Mouse (Mus musculus): ENCODE measurements around the gene Kcnq1.

DNA sequence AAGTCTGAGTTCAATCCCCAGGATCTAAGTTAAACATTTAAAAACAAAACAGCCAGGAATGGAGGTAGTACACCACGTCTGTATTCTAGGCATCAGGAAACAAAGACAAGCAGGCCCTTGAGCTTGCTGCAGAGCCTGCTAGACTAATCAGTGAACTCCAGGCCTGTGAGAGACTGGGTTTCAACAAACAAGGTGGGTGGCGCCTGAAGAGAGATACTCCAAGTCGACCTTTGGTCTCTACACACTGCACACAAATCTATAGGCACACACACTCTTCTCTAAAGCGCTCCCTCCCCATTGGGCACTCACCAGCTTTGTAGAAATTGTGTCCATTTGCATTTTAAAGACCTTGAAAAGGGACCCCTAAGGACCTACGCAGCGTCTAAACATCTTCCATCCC lies 294.4 kb downstream of the Kcnq1 start:
- TF ChIP-seq CEBPB (IDR thresholded peaks at IDR 0.05; ENCODE audit: low read depth) (no peak), FOSL1 (IDR thresholded peaks at IDR 0.05; ENCODE audit: insufficient read depth, low read length, poor library complexity, severe bottlenecking) (no peak), CTCF (IDR thresholded peaks at IDR 0.05; ENCODE audit: control insufficient read depth, insufficient read depth, insufficient read length) (no peak), USF1 (IDR thresholded peaks at IDR 0.05; ENCODE audit: low read depth) (no peak), MYOG (IDR thresholded peaks at IDR 0.05; ENCODE audit: control insufficient read depth, extremely low read depth, insufficient read length) (no peak)

Data from C2C12 (cell line).